Mouse (Mus musculus) hindbrain, embryonic 12.5 days (tissue): ENCODE measurements around the gene Acyp1. TPM values are rescaled to one million over a fixed set of nuclear protein-coding genes. Genes with fewer than 3 reads are reported as not detected.

Experiments used
- microRNA-seq: library from miRNA; unstranded; fragments of <30 nt; microRNA quantifications from one replicate; pipeline ENCODE4, GENCODE M21; 2017
- polyA plus RNA-seq: library from polyadenylated mRNA; unstranded; fragments of >200 nt; fragmentation: Nextera tagmentation; extraction: Ambion mirVana; gene quantifications from 2 replicates; pipeline ENCODE4 v1.2.1, GENCODE M21; 2016

Acyp1 gene
- polyA plus RNA-seq, 1 experiment from 2014 or later, result 62.2 TPM

Small RNAs within 50 kb of the gene (microRNA-seq; reads per million reads assigned to microRNA genes)
- not detected for gene Mir6938

Other genes starting within 250 kb of the Acyp1 start
- 3.2 and 4.0 TPM in 2 replicates for gene Prox2, start 177.7 kb downstream of the Acyp1 start, polyA plus RNA-seq
- gene Dlst, start 177.6 kb downstream of the Acyp1 start, polyA plus RNA-seq, result 102 and 109 TPM in 2 replicates
- 7.2 and 7.6 TPM in 2 replicates for gene Rps6kl1, start 137.2 kb downstream of the Acyp1 start, polyA plus RNA-seq
- gene Pgf, start 110.6 kb downstream of the Acyp1 start, polyA plus RNA-seq, result 10.6 and 11.2 TPM in 2 replicates
- gene Eif2b2, start 69.0 kb downstream of the Acyp1 start, polyA plus RNA-seq, result 78.0 and 82.4 TPM in 2 replicates
- gene Mlh3, start 17.8 kb downstream of the Acyp1 start, polyA plus RNA-seq, result 9.1 and 9.8 TPM in 2 replicates
- gene Zc2hc1c, start 153 bp upstream of the Acyp1 start, polyA plus RNA-seq, result 1.3 and 1.4 TPM in 2 replicates
- 26.7 and 28.2 TPM in 2 replicates for gene Nek9, start 50.9 kb upstream of the Acyp1 start, polyA plus RNA-seq
- gene Tmed10, start 86.4 kb upstream of the Acyp1 start, polyA plus RNA-seq, result 238 and 247 TPM in 2 replicates
- 2.4 and 2.7 TPM in 2 replicates for gene Fos, start 185.5 kb upstream of the Acyp1 start, polyA plus RNA-seq